Mouse (Mus musculus) adrenal gland, postnatal 36 days (tissue): ENCODE data around the gene Maml3. TPM values are rescaled to one million over a fixed set of nuclear protein-coding genes. Genes with fewer than 3 reads are reported as not detected.
A peak's percentile ranks its signal among the peaks of the same experiment; 100 is the strongest.

Experiments
- DNase-seq, 2 experiments: peaks; one replicate each; pipeline ENCODE4 v3.0.0; 2021; ENCODE audit warnings: mixed read lengths in 1 of 2
- total RNA-seq, 2 experiments: library from RNA; stranded (reverse); gene quantifications; 2 replicates each; pipeline ENCODE4 v1.2.3; 2021

Gene Maml3
- total RNA-seq, 2 experiments from 2014 or later: 7.6 to 9.9 TPM

GRCm38 (mm10) chr3:51912214-51912613, 192.7 kb downstream of the Maml3 start:
- no peak for DNase-seq

GRCm38 (mm10) chr3:51908437-51908990, 196.4 kb downstream of the Maml3 start:
- DNase-seq: no peak

- no peak for DNase-seq
Observed at GRCm38 (mm10) chr3:51907113-51907860, 197.6 kb downstream of the Maml3 start.

DNA sequence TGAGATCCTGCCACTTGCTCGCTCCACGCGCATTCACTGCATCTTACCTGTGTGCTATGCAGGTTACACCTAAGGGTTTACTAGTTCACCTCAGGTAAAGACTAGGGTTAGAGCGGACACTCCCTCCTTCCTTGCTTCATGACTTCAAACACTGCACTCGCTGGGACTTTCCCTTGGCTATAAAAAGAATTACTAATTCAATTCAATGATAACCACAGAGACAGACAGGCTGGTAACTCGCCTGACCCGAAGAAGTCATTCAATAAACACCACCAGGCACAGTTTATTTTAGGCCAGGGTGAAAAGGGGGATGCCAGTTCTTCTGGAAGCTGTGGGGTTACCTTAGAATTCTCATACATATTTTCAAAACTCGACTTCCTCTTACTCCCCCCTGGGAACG, 199.0 kb downstream of the Maml3 start:
- no peak for DNase-seq

DNA sequence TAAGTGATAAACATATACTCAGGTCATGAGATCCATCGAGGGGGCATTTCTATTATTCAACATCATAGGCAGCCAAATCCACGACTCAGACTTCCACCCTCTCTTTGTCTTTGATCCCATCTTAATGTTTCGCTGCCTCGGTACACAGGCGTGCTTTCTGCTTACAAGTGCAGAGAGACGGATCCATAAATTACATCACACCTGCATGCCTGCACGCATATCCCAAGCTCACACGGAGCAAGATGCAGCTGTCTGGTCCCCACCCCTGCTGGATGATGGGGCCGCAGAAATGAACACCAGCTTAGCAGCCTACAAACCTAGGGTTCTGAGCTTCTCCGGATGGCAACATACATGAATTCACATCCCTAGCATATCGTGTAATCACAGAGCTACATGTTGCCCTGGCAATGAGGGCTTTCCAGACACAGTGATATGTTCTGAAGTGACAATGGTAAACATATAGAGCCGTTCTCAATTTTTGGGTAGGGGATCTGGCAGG, 200.5 kb downstream of the Maml3 start:
- DNase-seq: no peak

GRCm38 (mm10) chr3:51901151-51901550, 203.7 kb downstream of the Maml3 start:
- no peak for DNase-seq

DNA sequence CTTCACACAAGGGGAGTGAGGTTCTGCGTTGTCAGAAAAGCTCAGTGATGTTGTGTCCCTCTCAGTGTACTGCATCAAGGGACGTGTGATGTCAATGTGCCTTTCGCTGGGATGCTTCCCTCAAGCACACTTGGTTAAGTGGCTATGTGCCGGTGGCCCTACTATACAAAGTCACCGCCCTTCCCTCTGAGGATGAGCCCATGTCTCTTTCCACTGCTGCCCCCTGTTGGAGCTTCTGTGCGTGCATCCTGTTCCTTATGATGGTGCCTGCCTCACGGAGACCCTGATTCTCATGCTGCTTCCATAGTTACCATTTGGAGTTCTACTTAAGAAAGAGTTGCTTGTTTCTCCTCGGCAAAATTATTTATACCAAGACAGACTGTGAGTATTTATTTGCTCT, 210.4 kb downstream of the Maml3 start:
- DNase-seq: peak; percentile 33 to 40

GRCm38 (mm10) chr3:51891562-51892119, 213.2 kb downstream of the Maml3 start:
- no peak for DNase-seq

DNA sequence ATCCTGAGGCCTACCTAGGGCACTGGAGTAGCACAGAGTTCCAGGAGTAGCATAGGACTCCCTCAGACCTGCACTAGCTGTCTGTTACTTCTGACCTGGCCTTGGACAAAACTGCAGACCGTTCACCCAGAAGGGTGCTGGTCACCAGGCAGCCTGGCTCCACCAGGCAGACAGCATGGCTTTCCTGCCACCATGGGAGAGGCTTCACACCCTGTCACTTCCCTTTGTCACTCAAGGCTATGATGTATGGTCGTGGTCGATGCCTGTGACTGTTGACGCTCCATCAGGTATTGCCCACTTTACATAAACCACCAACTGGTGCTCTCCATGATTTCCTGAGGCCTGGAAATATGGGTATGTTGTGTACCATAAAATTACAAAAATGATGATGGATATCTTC, 214.7 kb downstream of the Maml3 start:
- DNase-seq: peak in 1 of 2 experiments; percentile 19

GRCm38 (mm10) chr3:51889776-51890175, 215.1 kb downstream of the Maml3 start:
- DNase-seq: peak; percentile 78 to 82

- DNase-seq: no peak
Observed at GRCm38 (mm10) chr3:51888662-51889433, 216.0 kb downstream of the Maml3 start.

- DNase-seq: no peak
Observed at GRCm38 (mm10) chr3:51888295-51888661, 216.6 kb downstream of the Maml3 start.

DNA sequence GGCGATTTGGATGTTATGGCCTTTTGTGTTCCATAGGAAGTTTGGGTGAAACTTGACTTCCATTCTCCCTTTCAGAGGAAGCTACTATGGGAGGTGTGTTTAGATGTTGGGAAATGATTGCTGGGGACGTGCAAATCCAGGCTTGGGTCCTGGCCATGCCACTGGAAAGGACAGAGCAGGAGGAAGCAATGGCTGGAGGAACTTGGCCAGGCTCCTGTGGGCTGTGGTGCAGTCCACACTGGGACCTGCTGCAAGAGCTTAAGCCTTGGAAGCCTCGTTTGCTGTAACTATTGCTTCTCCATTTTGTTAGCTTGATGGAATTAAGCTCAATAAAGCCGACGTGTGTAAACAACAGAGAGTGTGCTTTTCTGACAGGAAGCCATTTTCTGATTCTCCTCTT, 219.0 kb downstream of the Maml3 start:
- DNase-seq: peak; percentile 23 to 36

DNA sequence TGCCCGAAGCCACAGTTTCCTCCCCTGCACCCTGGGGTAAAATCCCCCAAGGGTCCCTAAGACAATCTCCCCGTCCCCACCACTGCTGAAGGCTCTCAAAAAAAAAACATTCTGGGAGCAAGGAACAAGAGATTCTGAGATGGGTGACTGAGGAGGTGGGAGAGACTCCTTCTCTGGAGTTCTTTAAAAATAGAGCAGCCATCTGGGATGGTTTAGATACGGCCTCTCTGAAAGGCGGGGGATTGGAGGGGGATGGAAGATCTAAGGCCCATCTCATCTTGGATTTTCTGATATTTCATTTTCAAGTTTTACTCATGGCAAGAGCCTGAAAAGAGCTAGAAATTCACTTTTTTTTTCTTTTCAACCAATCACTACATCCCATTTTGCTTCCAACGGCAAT, 219.4 kb downstream of the Maml3 start:
- DNase-seq: no peak

DNA sequence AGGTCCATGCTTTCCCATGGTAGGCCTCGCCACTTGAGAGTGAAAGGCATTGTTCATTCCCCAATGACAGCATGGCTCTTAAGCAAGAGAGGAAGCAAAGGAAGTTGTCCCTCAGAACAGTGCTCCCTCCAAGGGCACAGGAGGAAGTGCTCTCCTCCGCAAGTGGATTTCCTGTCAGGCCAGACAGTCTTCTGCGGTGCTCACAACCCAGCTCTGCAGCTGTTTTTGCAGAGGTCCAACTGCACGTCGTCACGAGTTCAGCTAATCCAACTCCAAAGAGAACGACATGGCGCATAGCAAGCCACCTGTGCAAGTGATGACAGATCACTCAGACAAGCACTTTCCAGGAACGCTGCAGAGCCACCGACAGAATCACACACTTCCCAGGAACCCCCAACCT, 222.9 kb downstream of the Maml3 start:
- peak; percentile 23 to 30 for DNase-seq

- no peak for DNase-seq
Observed at GRCm38 (mm10) chr3:51881393-51881792, 223.5 kb downstream of the Maml3 start.

DNA sequence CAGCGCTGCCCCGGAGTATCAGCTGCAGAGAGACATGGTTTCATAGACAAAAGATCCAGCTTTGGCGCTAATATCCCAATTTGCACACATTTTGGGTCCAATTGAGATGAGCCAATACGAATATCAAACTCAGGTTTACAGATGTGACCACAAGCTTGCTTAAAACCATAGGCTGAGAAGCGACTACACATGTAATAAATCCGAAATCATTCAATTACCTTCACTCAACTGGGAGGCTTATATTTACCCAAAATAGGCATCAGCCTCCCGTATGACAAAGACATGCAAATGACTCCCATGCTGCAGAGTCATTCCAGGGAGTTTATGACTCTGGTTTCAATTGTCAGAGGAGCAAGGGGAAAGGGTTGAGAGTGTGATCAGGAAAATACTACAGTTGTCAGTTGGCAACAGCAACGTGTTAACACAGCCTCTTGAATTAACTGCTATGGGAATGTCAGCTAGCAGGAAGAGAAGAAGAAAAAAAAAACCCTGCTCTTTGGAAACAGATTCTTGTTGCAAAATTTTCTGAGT, 224.3 kb downstream of the Maml3 start:
- no peak for DNase-seq

DNA sequence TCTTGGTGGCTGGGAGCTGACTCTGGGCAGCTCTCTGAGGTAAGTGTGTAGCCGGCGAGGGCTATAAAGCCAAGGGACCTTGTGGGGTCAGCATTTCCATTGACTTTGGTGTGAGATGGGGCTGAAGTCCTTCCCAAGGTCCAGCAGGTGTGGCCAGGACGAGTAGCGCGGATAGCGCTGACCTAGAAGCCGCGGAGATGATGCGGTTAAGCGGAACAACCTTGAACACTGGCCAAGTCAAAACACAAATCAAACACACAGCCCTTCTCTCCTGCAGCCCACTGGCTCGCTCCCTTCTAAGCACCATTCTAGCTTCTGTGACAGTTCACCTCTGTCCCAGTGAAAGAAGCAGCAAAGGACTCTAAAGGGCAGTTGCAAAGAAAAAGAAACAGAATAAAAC, 225.7 kb downstream of the Maml3 start:
- peak; percentile 72 for DNase-seq

GRCm38 (mm10) chr3:51878577-51878976, 226.3 kb downstream of the Maml3 start:
- no peak for DNase-seq

GRCm38 (mm10) chr3:51876729-51877128, 228.1 kb downstream of the Maml3 start:
- no peak for DNase-seq

- no peak for DNase-seq
Observed at GRCm38 (mm10) chr3:51875629-51876028, 229.2 kb downstream of the Maml3 start.

- no peak for DNase-seq
Observed at GRCm38 (mm10) chr3:51874252-51874651, 230.6 kb downstream of the Maml3 start.

DNA sequence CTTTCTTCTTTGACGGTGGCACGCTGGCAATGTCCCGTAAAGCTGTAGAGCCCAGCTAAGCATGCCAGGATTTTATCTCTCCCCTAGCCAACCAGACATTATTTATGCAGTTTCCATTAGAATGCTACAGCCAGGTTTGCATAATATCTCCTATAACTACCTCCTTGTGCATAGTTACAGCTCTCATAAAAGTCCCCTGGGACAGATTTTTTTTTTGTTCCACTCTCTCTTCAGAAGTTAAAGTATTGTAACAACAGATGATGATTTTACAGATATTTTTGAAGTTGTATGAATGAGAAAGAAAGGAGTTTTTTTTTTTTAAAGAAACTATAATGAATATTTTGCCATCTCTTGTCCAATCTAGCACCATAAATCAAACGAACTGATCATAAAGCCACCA, 232.1 kb downstream of the Maml3 start:
- DNase-seq: no peak
